25 mouse cellular contexts compared by ENCODE assay signal in the genomic region with DNA sequence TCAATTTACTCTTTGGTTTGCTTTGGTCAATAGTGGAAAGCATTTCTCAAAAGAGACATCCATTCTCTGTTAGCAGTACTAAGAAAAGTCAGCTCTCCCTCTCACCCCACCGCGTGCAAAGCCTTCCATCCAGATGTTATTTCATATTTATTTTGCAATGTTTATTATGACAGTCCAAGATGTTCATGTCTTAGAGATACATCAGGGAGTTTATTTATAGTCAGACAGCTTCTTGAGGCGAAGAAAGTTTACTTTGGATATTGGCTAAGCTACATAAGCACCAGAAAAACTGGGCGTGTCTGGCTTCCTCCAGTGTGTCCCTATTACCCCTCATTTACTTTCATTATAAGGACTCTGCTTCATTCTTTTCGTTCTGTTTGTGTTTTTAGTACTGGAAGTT.
A peak's percentile ranks its signal among the peaks of the same experiment; 100 is the strongest.
DNase-seq lines count a peak whose midpoint lies in the region; ATAC-seq lines count a peak whose summit lies in the region.
"Had no signal": no experiment of that assay in that cellular context is flagged by ENCODE, and none has a peak within 500 bp of the region (broad histone marks: within the 10 kb centered on the region; RNA-seq: fewer than 3 reads in every experiment).

No protein-coding gene starts in this region.

- no peak overlapping the region for H3K4me2 ChIP-seq in embryonic facial prominence, embryonic 14.5 days (ENCODE audit: low read depth, low read length)
- H3K4me2 ChIP-seq in lung, embryonic 15.5 days = no peak overlapping the region
- H3K4me2 ChIP-seq in stomach, embryonic 16.5 days (ENCODE audit: low read depth, low read length) = no peak overlapping the region
- H3K4me2 ChIP-seq: embryonic facial prominence, embryonic 12.5 days; forebrain, embryonic 12.5 days; forebrain, embryonic 15.5 days; heart, embryonic 13.5 days; hindbrain, embryonic 14.5 days had no signal

- WGBS in embryonic facial prominence, embryonic 14.5 days = 64% methylated on average over 5 of the region's 5 CpGs
- WGBS in embryonic facial prominence, embryonic 10.5 days = 87% methylated on average over 5 of the region's 5 CpGs
- WGBS in lung, embryonic 15.5 days = 43% methylated on average over 5 of the region's 5 CpGs
- WGBS in stomach, embryonic 16.5 days = 42% methylated on average over 5 of the region's 5 CpGs

- no peaks in the 10 kb centered on the region for H3K36me3 ChIP-seq in embryonic facial prominence, embryonic 14.5 days (ENCODE audit: control insufficient read depth, insufficient read depth, low read length)
- no peaks in the 10 kb centered on the region for H3K36me3 ChIP-seq in embryonic facial prominence, embryonic 10.5 days (replicated peaks)
- H3K36me3 ChIP-seq in lung, embryonic 15.5 days = no peaks in the 10 kb centered on the region
- no peaks in the 10 kb centered on the region for H3K36me3 ChIP-seq in stomach, embryonic 16.5 days (ENCODE audit: control insufficient read depth, insufficient read depth, low read length)
- H3K36me3 ChIP-seq: embryonic facial prominence, embryonic 12.5 days; forebrain, embryonic 12.5 days; forebrain, embryonic 15.5 days; heart, embryonic 10.5 days; heart, embryonic 13.5 days had no signal

- H3K9me3 ChIP-seq in embryonic facial prominence, embryonic 14.5 days (ENCODE audit: control insufficient read depth, low read length) = no peaks in the 10 kb centered on the region
- no peaks in the 10 kb centered on the region for H3K9me3 ChIP-seq in embryonic facial prominence, embryonic 10.5 days
- no peaks in the 10 kb centered on the region for H3K9me3 ChIP-seq in lung, embryonic 15.5 days
- H3K9me3 ChIP-seq in stomach, embryonic 16.5 days (replicated peaks; ENCODE audit: control insufficient read depth, low read length) = no peaks in the 10 kb centered on the region
- H3K9me3 ChIP-seq: embryonic facial prominence, embryonic 12.5 days; forebrain, embryonic 12.5 days; forebrain, embryonic 15.5 days; heart, embryonic 10.5 days; heart, embryonic 13.5 days had no signal

- H3K4me3 ChIP-seq in embryonic facial prominence, embryonic 14.5 days (ENCODE audit: low read depth, low read length) = no peak overlapping the region
- no peak overlapping the region for H3K4me3 ChIP-seq in embryonic facial prominence, embryonic 10.5 days
- H3K4me3 ChIP-seq in lung, embryonic 15.5 days = no peak overlapping the region
- H3K4me3 ChIP-seq in stomach, embryonic 16.5 days (replicated peaks; ENCODE audit: low read length) = no peak overlapping the region
- H3K4me3 ChIP-seq: embryonic facial prominence, embryonic 12.5 days; erythroblast, embryonic 14.5 days; forebrain, embryonic 12.5 days; forebrain, embryonic 15.5 days; heart, adult 2 months; heart, embryonic 10.5 days; heart, embryonic 13.5 days had no signal

- H3K4me1 ChIP-seq in embryonic facial prominence, embryonic 14.5 days (ENCODE audit: control insufficient read depth, insufficient read depth, low read length) = no peaks in the 10 kb centered on the region
- no peaks in the 10 kb centered on the region for H3K4me1 ChIP-seq in embryonic facial prominence, embryonic 10.5 days
- no peaks in the 10 kb centered on the region for H3K4me1 ChIP-seq in lung, embryonic 15.5 days
- no peaks in the 10 kb centered on the region for H3K4me1 ChIP-seq in stomach, embryonic 16.5 days (ENCODE audit: control insufficient read depth, insufficient read depth, low read length)
- H3K4me1 ChIP-seq: embryonic facial prominence, embryonic 12.5 days; forebrain, embryonic 12.5 days; forebrain, embryonic 15.5 days; heart, embryonic 10.5 days; heart, embryonic 13.5 days had no signal

- DNase-seq in embryonic facial prominence, embryonic 14.5 days (ENCODE audit: low spot score) = peak; percentile 19
- no peak for DNase-seq in embryonic facial prominence, embryonic 10.5 days (ENCODE audit: low spot score)
- DNase-seq in lung, postnatal 25 days (ENCODE audit: low spot score) = no peak
- DNase-seq in lung, postnatal 10 days = peak; percentile 6
- DNase-seq in lung, postnatal 14 days = no peak
- DNase-seq: adrenal gland, adult 8-10 months; adrenal gland, postnatal 25 days; cerebellum, adult 11-12 months; cerebellum, adult 8-10 months; cerebellum, postnatal 10 days; gastrocnemius, postnatal 25 days; heart, adult 2 months; heart, postnatal 14 days; heart, postnatal 4 days had no signal

- ATAC-seq in embryonic facial prominence, embryonic 14.5 days (ENCODE audit: low read depth) = no peak
- ATAC-seq in lung, embryonic 15.5 days (ENCODE audit: borderline replicate concordance, extremely low read depth, low FRiP score, low TSS enrichment) = peak; percentile 74; the same call in 1 of the 2 replicates
- ATAC-seq in stomach, embryonic 16.5 days (ENCODE audit: insufficient read depth, low FRiP score) = peak; percentile 89
- ATAC-seq in granulocyte monocyte progenitor cell, adult 5-6 weeks (replicated peaks; ENCODE audit: poor library complexity, severe bottlenecking) = no peak
- ATAC-seq: activated CD4-positive, CD25-positive, alpha-beta regulatory T cell, adult 4 months; forebrain, embryonic 15.5 days had no signal

- no peaks in the 10 kb centered on the region for H3K27me3 ChIP-seq in embryonic facial prominence, embryonic 14.5 days (replicated peaks; ENCODE audit: control insufficient read depth, insufficient read depth, low read length)
- no peaks in the 10 kb centered on the region for H3K27me3 ChIP-seq in embryonic facial prominence, embryonic 10.5 days (replicated peaks; ENCODE audit: low read depth, poor library complexity, severe bottlenecking)
- H3K27me3 ChIP-seq in lung, embryonic 15.5 days = no peaks in the 10 kb centered on the region
- no peaks in the 10 kb centered on the region for H3K27me3 ChIP-seq in stomach, embryonic 16.5 days (ENCODE audit: control insufficient read depth, insufficient read depth, low read length)
- H3K27me3 ChIP-seq: embryonic facial prominence, embryonic 12.5 days; forebrain, embryonic 12.5 days; forebrain, embryonic 15.5 days; heart, embryonic 13.5 days had no signal

- no peak overlapping the region for H3K27ac ChIP-seq in embryonic facial prominence, embryonic 14.5 days (replicated peaks; ENCODE audit: low read depth, low read length)
- H3K27ac ChIP-seq in embryonic facial prominence, embryonic 10.5 days (replicated peaks) = no peak overlapping the region
- H3K27ac ChIP-seq in lung, embryonic 15.5 days = no peak overlapping the region
- peak overlapping the region; percentile 35; the same call in 1 of the 2 replicates for H3K27ac ChIP-seq in stomach, embryonic 16.5 days (ENCODE audit: low read length)
- H3K27ac ChIP-seq: embryonic facial prominence, embryonic 12.5 days; forebrain, embryonic 12.5 days; forebrain, embryonic 15.5 days; heart, adult 2 months; heart, embryonic 10.5 days; heart, embryonic 13.5 days; hindbrain, embryonic 14.5 days had no signal

- H3K9ac ChIP-seq in embryonic facial prominence, embryonic 14.5 days (ENCODE audit: low read depth, low read length) = no peak overlapping the region
- H3K9ac ChIP-seq in lung, embryonic 15.5 days = no peak overlapping the region
- no peak overlapping the region for H3K9ac ChIP-seq in stomach, embryonic 16.5 days (ENCODE audit: low read length)
- H3K9ac ChIP-seq: embryonic facial prominence, embryonic 12.5 days; forebrain, embryonic 12.5 days; forebrain, embryonic 15.5 days; heart, embryonic 13.5 days; hindbrain, embryonic 14.5 days had no signal

Comparison
In these comparisons a context has a peak if more than half of its experiments do, and no peak if none do; other contexts are left out.
1. DNase-seq: peak in embryonic facial prominence, embryonic 14.5 days (single experiment) and lung, postnatal 10 days (single experiment); none in embryonic facial prominence, embryonic 10.5 days (single experiment), lung, postnatal 25 days (single experiment) and lung, postnatal 14 days (single experiment).
2. ATAC-seq: peak in lung, embryonic 15.5 days (single experiment) and stomach, embryonic 16.5 days (single experiment); none in embryonic facial prominence, embryonic 14.5 days (single experiment) and granulocyte monocyte progenitor cell, adult 5-6 weeks (single experiment).